9 mouse cellular contexts compared by ENCODE assay signal in genomic region chr7:118102678-118103461, GRCm38 (mm10). TPM values are rescaled to one million over a fixed set of nuclear protein-coding genes. Genes with fewer than 3 reads are reported as not detected.
DNase-seq lines count a peak whose midpoint lies in the region; ATAC-seq and TF ChIP-seq lines count a peak whose summit lies in the region.
"Had no signal": no experiment of that assay in that cellular context is flagged by ENCODE, and none has a peak within 500 bp of the region (broad histone marks: within the 10 kb centered on the region; RNA-seq: fewer than 3 reads in every experiment).

No protein-coding gene starts in this region.

- DNase-seq in layer of hippocampus, adult 2 months (ENCODE audit: low spot score in 2 of 2), result no peak
- DNase-seq in layer of hippocampus, adult 8-10 months (ENCODE audit: low spot score in 2 of 2), result no peak
- DNase-seq in limb, embryonic 10.5 days (ENCODE audit: low spot score), result peak; percentile 39
- no peak for DNase-seq in gastrocnemius, adult 8-10 months (ENCODE audit: low spot score in 2 of 2)
- DNase-seq in urinary bladder, adult 2 months (ENCODE audit: low spot score), result no peak
- no peak for DNase-seq in gastrocnemius, adult 18-20 months (ENCODE audit: low spot score)

- peak overlapping the region; percentile 43; the same call in 1 of the 2 replicates for H3K27ac ChIP-seq in layer of hippocampus, adult 2 months
- peak overlapping the region; percentile 30 for H3K27ac ChIP-seq in embryonic fibroblast, embryonic 13.5 days (ENCODE audit: insufficient read depth, low read length)
- H3K27ac ChIP-seq in limb, embryonic 10.5 days, result peak overlapping the region; percentile 27
- H3K27ac ChIP-seq in neural tube, embryonic 12.5 days, result no peak overlapping the region

- no peak for TF ChIP-seq CTCF in layer of hippocampus, adult 2 months (conservative IDR thresholded peaks at IDR 0.05)
- no peak for TF ChIP-seq CTCF in embryonic fibroblast, embryonic 13.5 days (IDR thresholded peaks at IDR 0.05; ENCODE audit: borderline replicate concordance, insufficient read depth, low read length)

- no peak overlapping the region for H3K9ac ChIP-seq in neural tube, embryonic 12.5 days

- 36% methylated on average over 4 of the region's 4 CpGs for WGBS in limb, embryonic 10.5 days
- WGBS in neural tube, embryonic 12.5 days, result 41% methylated on average over 4 of the region's 4 CpGs

- no peak overlapping the region for H3K4me3 ChIP-seq in layer of hippocampus, adult 2 months
- no peak overlapping the region for H3K4me3 ChIP-seq in embryonic fibroblast, embryonic 13.5 days (ENCODE audit: insufficient read depth, low read length)
- H3K4me3 ChIP-seq in limb, embryonic 10.5 days, result no peak overlapping the region
- no peak overlapping the region for H3K4me3 ChIP-seq in neural tube, embryonic 12.5 days

- no peaks in the 10 kb centered on the region for H3K27me3 ChIP-seq in limb, embryonic 10.5 days (ENCODE audit: low read depth, poor library complexity, severe bottlenecking)
- no peaks in the 10 kb centered on the region for H3K27me3 ChIP-seq in neural tube, embryonic 12.5 days (replicated peaks)
- H3K27me3 ChIP-seq: Patski had no signal

- peak; percentile 30 for ATAC-seq in neural tube, embryonic 12.5 days (ENCODE audit: low FRiP score, low read depth)

- peaks cover 38% of the 10 kb centered on the region for H3K36me3 ChIP-seq in limb, embryonic 10.5 days
- H3K36me3 ChIP-seq in neural tube, embryonic 12.5 days, result peaks cover 32% of the 10 kb centered on the region

- TF ChIP-seq POLR2A in embryonic fibroblast, embryonic 13.5 days (IDR thresholded peaks at IDR 0.05; ENCODE audit: low read depth, low read length), result no peak

- no peak overlapping the region for H3K4me2 ChIP-seq in neural tube, embryonic 12.5 days (replicated peaks)

- H3K9me3 ChIP-seq in limb, embryonic 10.5 days (replicated peaks), result no peaks in the 10 kb centered on the region
- no peaks in the 10 kb centered on the region for H3K9me3 ChIP-seq in neural tube, embryonic 12.5 days

- H3K4me1 ChIP-seq in embryonic fibroblast, embryonic 13.5 days (ENCODE audit: control insufficient read depth, insufficient read depth, low read length), result peaks cover 14% of the 10 kb centered on the region
- H3K4me1 ChIP-seq in limb, embryonic 10.5 days, result peaks cover 7% of the 10 kb centered on the region
- H3K4me1 ChIP-seq in neural tube, embryonic 12.5 days, result no peaks in the 10 kb centered on the region

RNA-seq across cellular contexts. Expression of gene Rps15a, which starts 13.1 kb away (rescaled TPM):
- 100 to 1,000 TPM; 372 to 388 TPM for total RNA-seq in layer of hippocampus, adult 2 months (2021)
- total RNA-seq in layer of hippocampus, adult 8-10 months (2022), result 100 to 1,000 TPM; 348 to 468 (median 426) TPM
- 1,481 and 1,872 TPM in 2 replicates for polyA plus RNA-seq in embryonic fibroblast, embryonic 13.5 days (2011; ENCODE audit: insufficient read length, low read depth, missing spikeins)
- polyA plus RNA-seq in limb, embryonic 10.5 days (2016; fragmentation: Nextera tagmentation; extraction: Ambion mirVana), result 688 and 731 TPM in 2 replicates
- 496 and 504 TPM in 2 replicates for polyA plus RNA-seq in neural tube, embryonic 12.5 days (2016; fragmentation: Nextera tagmentation; extraction: Ambion mirVana)
- total RNA-seq in gastrocnemius, adult 8-10 months (2022), result 100 to 1,000 TPM; 380 to 543 (median 432) TPM
- 4,149 and 4,255 TPM in 2 replicates for polyA plus RNA-seq in urinary bladder, adult 2 months (2012; rRNA removed)
- 100 to 1,000 TPM; 395 to 447 TPM for total RNA-seq in gastrocnemius, adult 18-20 months (2021)

RNA-seq across cellular contexts. Expression of gene Arl6ip1, which starts 26.6 kb away (rescaled TPM):
- total RNA-seq in layer of hippocampus, adult 2 months (2021), result 100 to 1,000 TPM; 276 to 307 TPM
- total RNA-seq in layer of hippocampus, adult 8-10 months (2022), result 100 to 1,000 TPM; 272 to 300 (median 282) TPM
- 132 and 159 TPM in 2 replicates for polyA plus RNA-seq in embryonic fibroblast, embryonic 13.5 days (2011; ENCODE audit: insufficient read length, low read depth, missing spikeins)
- 375 and 392 TPM in 2 replicates for polyA plus RNA-seq in limb, embryonic 10.5 days (2016; fragmentation: Nextera tagmentation; extraction: Ambion mirVana)
- 389 and 484 TPM in 2 replicates for polyA plus RNA-seq in neural tube, embryonic 12.5 days (2016; fragmentation: Nextera tagmentation; extraction: Ambion mirVana)
- total RNA-seq in gastrocnemius, adult 8-10 months (2022), result 10 to 100 TPM in 1 of 4 experiments, 1 to 10 TPM in 3; 7.1 to 10.1 (median 8.3) TPM
- 128 and 139 TPM in 2 replicates for polyA plus RNA-seq in urinary bladder, adult 2 months (2012; rRNA removed)
- 1 to 10 TPM; 7.2 to 8.2 TPM for total RNA-seq in gastrocnemius, adult 18-20 months (2021)

Comparison
In these comparisons a context has a peak if more than half of its experiments do, and no peak if none do; other contexts are left out.
1. RNA of gene Arl6ip1, which starts 26.6 kb away (total RNA-seq): 276 to 307 TPM in layer of hippocampus, adult 2 months and 272 to 300 TPM in layer of hippocampus, adult 8-10 months; 7.1 to 10.1 TPM in gastrocnemius, adult 8-10 months and 7.2 to 8.2 TPM in gastrocnemius, adult 18-20 months; every median in the first group is over 10 times any median in the second.